Mouse (Mus musculus) liver, embryonic 12.5 days (tissue): ENCODE results near the gene Cpm. TPM values are rescaled to one million over a fixed set of nuclear protein-coding genes. Genes with fewer than 3 reads are reported as not detected.

Source experiments
- ATAC-seq: fragments of 200-750 bp; cut with Nextera tagmentation; 2 replicates; pipeline ENCODE4 v1.8.0; 2017; ENCODE audit warnings: moderate number of reproducible peaks, mild to moderate bottlenecking, moderate library complexity
- H3K27ac ChIP-seq: fragments of 300-500 bp; sonication (generic); 2 replicates; pipeline ENCODE4 v1.5.1; 2016; ENCODE audit warnings: mild to moderate bottlenecking
- H3K27me3 ChIP-seq: fragments of 300-500 bp; sonication (generic); replicated peaks from 2 replicates; pipeline ENCODE4 v1.6.1; 2016; ENCODE audit warnings: mild to moderate bottlenecking, moderate library complexity
- H3K36me3 ChIP-seq: fragments of 300-500 bp; sonication (generic); 2 replicates; pipeline ENCODE4 v1.6.1; 2016; ENCODE audit warnings: mild to moderate bottlenecking, moderate library complexity
- H3K4me1 ChIP-seq: fragments of 300-500 bp; sonication (generic); 2 replicates; pipeline ENCODE4 v1.6.1; 2016
- H3K4me2 ChIP-seq: fragments of 300-500 bp; sonication (generic); 2 replicates; pipeline ENCODE4 v1.6.1; 2016; ENCODE audit warnings: mild to moderate bottlenecking, moderate library complexity
- H3K4me3 ChIP-seq: fragments of 300-500 bp; sonication (generic); 2 replicates; pipeline ENCODE4 v1.5.1; 2016; ENCODE audit warnings: mild to moderate bottlenecking, moderate library complexity
- H3K9ac ChIP-seq: fragments of 300-500 bp; sonication (generic); 2 replicates; pipeline ENCODE4 v1.6.1; 2016; ENCODE audit warnings: mild to moderate bottlenecking, moderate library complexity
- H3K9me3 ChIP-seq: fragments of 300-500 bp; sonication (generic); replicated peaks from 2 replicates; pipeline ENCODE4 v1.6.1; 2016; ENCODE audit warnings: mild to moderate bottlenecking, moderate library complexity
- whole genome bisulfite sequencing: fragments of 180-500 bp; shearing (Covaris S2); methylation state at CpG from one replicate; pipeline ENCODE4 v1.1.7; 2016; ENCODE audit not compliant: insufficient replicate concordance; 5-methylcytosine and 5-hydroxymethylcytosine counted together
- polyA plus RNA-seq: library from polyadenylated mRNA; unstranded; fragments of >200 nt; fragmentation: Nextera tagmentation; extraction: Ambion mirVana; gene quantifications from 2 replicates; pipeline ENCODE4 v1.2.1, GENCODE M21; 2016

Gene Cpm
- polyA plus RNA-seq, 1 experiment from 2014 or later: 30.7 TPM

- Histone ChIP-seq H3K4me1 (peaks cover 14% of the 10 kb centered on the region), H3K4me3 (no peak overlapping the region), H3K4me2 (no peak overlapping the region), H3K36me3 (no peaks in the 10 kb centered on the region), H3K27me3 (no peaks in the 10 kb centered on the region), H3K9ac (no peak overlapping the region), H3K9me3 (no peaks in the 10 kb centered on the region), H3K27ac (no peak overlapping the region)
- WGBS: 76% methylated on average over 15 of the region's 15 CpGs
- no peak for ATAC-seq
Observed at GRCm38 (mm10) chr10:117642491-117643262, 13.4 kb downstream of the Cpm start.

- 60% methylated on average over 6 of the region's 6 CpGs for WGBS
- Histone ChIP-seq H3K4me3 (no peak overlapping the region), H3K36me3 (no peaks in the 10 kb centered on the region), H3K4me1 (peaks cover 14% of the 10 kb centered on the region), H3K27me3 (no peaks in the 10 kb centered on the region), H3K4me2 (no peak overlapping the region), H3K9ac (no peak overlapping the region), H3K9me3 (no peaks in the 10 kb centered on the region), H3K27ac (no peak overlapping the region)
- no peak for ATAC-seq
Observed at GRCm38 (mm10) chr10:117643302-117643701, 14.0 kb downstream of the Cpm start.

GRCm38 (mm10) chr10:117643711-117644428, 14.6 kb downstream of the Cpm start:
- Histone ChIP-seq H3K4me2 (no peak overlapping the region), H3K27ac (no peak overlapping the region), H3K9me3 (no peaks in the 10 kb centered on the region), H3K4me3 (no peak overlapping the region), H3K9ac (no peak overlapping the region), H3K4me1 (peaks cover 14% of the 10 kb centered on the region), H3K27me3 (no peaks in the 10 kb centered on the region), H3K36me3 (no peaks in the 10 kb centered on the region)
- ATAC-seq: no peak
- WGBS: 72% methylated on average over 12 of the region's 12 CpGs

- no peaks in the 10 kb centered on the region for H3K9me3 ChIP-seq
- no peak for ATAC-seq
- no peak overlapping the region for H3K9ac ChIP-seq
- no peak overlapping the region for H3K4me2 ChIP-seq
- H3K4me1 ChIP-seq: peaks cover 14% of the 10 kb centered on the region
- no peak overlapping the region for H3K4me3 ChIP-seq
- no peaks in the 10 kb centered on the region for H3K27me3 ChIP-seq
- no peak overlapping the region for H3K27ac ChIP-seq
- WGBS: 80% methylated on average over 8 of the region's 8 CpGs
- H3K36me3 ChIP-seq: no peaks in the 10 kb centered on the region
Observed at GRCm38 (mm10) chr10:117644429-117644748, 15.1 kb downstream of the Cpm start.

- ATAC-seq: no peak
- H3K36me3 ChIP-seq: no peaks in the 10 kb centered on the region
- no peak overlapping the region for H3K4me2 ChIP-seq
- no peak overlapping the region for H3K27ac ChIP-seq
- no peaks in the 10 kb centered on the region for H3K9me3 ChIP-seq
- WGBS: 75% methylated on average over 11 of the region's 11 CpGs
- peaks cover 10% of the 10 kb centered on the region for H3K4me1 ChIP-seq
- no peaks in the 10 kb centered on the region for H3K27me3 ChIP-seq
- no peak overlapping the region for H3K4me3 ChIP-seq
- H3K9ac ChIP-seq: no peak overlapping the region
Observed at GRCm38 (mm10) chr10:117644828-117645227, 15.5 kb downstream of the Cpm start.

- no peak overlapping the region for H3K9ac ChIP-seq
- H3K27me3 ChIP-seq: no peaks in the 10 kb centered on the region
- H3K9me3 ChIP-seq: no peaks in the 10 kb centered on the region
- H3K4me1 ChIP-seq: 0 out of 2 replicates have a peak, but pooled peaks cover 4% of the 10 kb centered on the region
- ATAC-seq: no peak
- no peak overlapping the region for H3K4me2 ChIP-seq
- no peak overlapping the region for H3K27ac ChIP-seq
- WGBS: 68% methylated on average over 7 of the region's 7 CpGs
- no peak overlapping the region for H3K4me3 ChIP-seq
- no peaks in the 10 kb centered on the region for H3K36me3 ChIP-seq
Observed at GRCm38 (mm10) chr10:117645487-117645964, 16.2 kb downstream of the Cpm start.

GRCm38 (mm10) chr10:117646482-117647157, 17.3 kb downstream of the Cpm start:
- 69% methylated on average over 5 of the region's 5 CpGs for WGBS
- no peak overlapping the region for H3K4me3 ChIP-seq
- no peak overlapping the region for H3K4me2 ChIP-seq
- H3K9ac ChIP-seq: no peak overlapping the region
- ATAC-seq: no peak
- H3K36me3 ChIP-seq: no peaks in the 10 kb centered on the region
- H3K27ac ChIP-seq: no peak overlapping the region
- H3K9me3 ChIP-seq: no peaks in the 10 kb centered on the region
- no peaks in the 10 kb centered on the region for H3K27me3 ChIP-seq
- no peaks in the 10 kb centered on the region for H3K4me1 ChIP-seq

- H3K4me3 ChIP-seq: no peak overlapping the region
- WGBS: 80% methylated on average over 13 of the region's 13 CpGs
- H3K36me3 ChIP-seq: no peaks in the 10 kb centered on the region
- ATAC-seq: no peak
- no peak overlapping the region for H3K9ac ChIP-seq
- no peaks in the 10 kb centered on the region for H3K27me3 ChIP-seq
- H3K4me2 ChIP-seq: no peak overlapping the region
- H3K27ac ChIP-seq: no peak overlapping the region
- H3K9me3 ChIP-seq: no peaks in the 10 kb centered on the region
- no peaks in the 10 kb centered on the region for H3K4me1 ChIP-seq
Observed at GRCm38 (mm10) chr10:117647158-117647505, 17.8 kb downstream of the Cpm start.

GRCm38 (mm10) chr10:117647964-117648472, 18.7 kb downstream of the Cpm start:
- no peak overlapping the region for H3K4me2 ChIP-seq
- no peak overlapping the region for H3K27ac ChIP-seq
- no peak overlapping the region for H3K4me3 ChIP-seq
- H3K9me3 ChIP-seq: no peaks in the 10 kb centered on the region
- no peak for ATAC-seq
- no peak overlapping the region for H3K9ac ChIP-seq
- 78% methylated on average over 2 of the region's 2 CpGs for WGBS
- no peaks in the 10 kb centered on the region for H3K36me3 ChIP-seq
- H3K27me3 ChIP-seq: no peaks in the 10 kb centered on the region
- no peaks in the 10 kb centered on the region for H3K4me1 ChIP-seq

GRCm38 (mm10) chr10:117648643-117649042, 19.3 kb downstream of the Cpm start:
- 64% methylated on average over 3 of the region's 3 CpGs for WGBS
- Histone ChIP-seq H3K4me3 (no peak overlapping the region), H3K9ac (no peak overlapping the region), H3K27me3 (no peaks in the 10 kb centered on the region), H3K4me1 (no peaks in the 10 kb centered on the region), H3K27ac (no peak overlapping the region), H3K4me2 (no peak overlapping the region), H3K9me3 (no peaks in the 10 kb centered on the region), H3K36me3 (no peaks in the 10 kb centered on the region)
- no peak for ATAC-seq

- H3K27me3 ChIP-seq: no peaks in the 10 kb centered on the region
- H3K4me1 ChIP-seq: no peaks in the 10 kb centered on the region
- no peaks in the 10 kb centered on the region for H3K9me3 ChIP-seq
- no peak overlapping the region for H3K4me3 ChIP-seq
- 67% methylated on average over 11 of the region's 11 CpGs for WGBS
- no peak overlapping the region for H3K27ac ChIP-seq
- no peak for ATAC-seq
- H3K4me2 ChIP-seq: no peak overlapping the region
- no peak overlapping the region for H3K9ac ChIP-seq
- no peaks in the 10 kb centered on the region for H3K36me3 ChIP-seq
Observed at GRCm38 (mm10) chr10:117649292-117650041, 20.2 kb downstream of the Cpm start.
